Mouse (Mus musculus) left cerebral cortex, postnatal 14 days (tissue): Measurements from ENCODE around the gene Rag1. TPM values are rescaled to one million over a fixed set of nuclear protein-coding genes. Genes with fewer than 3 reads are reported as not detected.
A peak's percentile ranks its signal among the peaks of the same experiment; 100 is the strongest.

Experiments used
- DNase-seq, 2 experiments: peaks; one replicate each; pipeline ENCODE4 v3.0.0; 2021 to 2022; ENCODE audit warnings: low spot score in 2 of 2, mixed read lengths in 1 of 2
- intact Hi-C: fragments of 180-260 bp; cut with DNase I; formaldehyde crosslinking; loops from one replicate; pipeline ENCODE4 v1.15.1; 2025
- long read RNA-seq, 2 experiments: library from polyadenylated mRNA; stranded (forward); transcript quantifications; one replicate each; pipeline ENCODE4 v2.0.0; 2021
- total RNA-seq, 2 experiments: library from RNA; stranded (reverse); gene quantifications; 2 replicates each; pipeline ENCODE4 v1.2.3; 2021

The Rag1 gene
- total RNA-seq = under 1 TPM; 0.27 to 0.37 TPM
- long read RNA-seq, experiment 1 = 0 reads
- long read RNA-seq, experiment 2 = 0 reads

DNA sequence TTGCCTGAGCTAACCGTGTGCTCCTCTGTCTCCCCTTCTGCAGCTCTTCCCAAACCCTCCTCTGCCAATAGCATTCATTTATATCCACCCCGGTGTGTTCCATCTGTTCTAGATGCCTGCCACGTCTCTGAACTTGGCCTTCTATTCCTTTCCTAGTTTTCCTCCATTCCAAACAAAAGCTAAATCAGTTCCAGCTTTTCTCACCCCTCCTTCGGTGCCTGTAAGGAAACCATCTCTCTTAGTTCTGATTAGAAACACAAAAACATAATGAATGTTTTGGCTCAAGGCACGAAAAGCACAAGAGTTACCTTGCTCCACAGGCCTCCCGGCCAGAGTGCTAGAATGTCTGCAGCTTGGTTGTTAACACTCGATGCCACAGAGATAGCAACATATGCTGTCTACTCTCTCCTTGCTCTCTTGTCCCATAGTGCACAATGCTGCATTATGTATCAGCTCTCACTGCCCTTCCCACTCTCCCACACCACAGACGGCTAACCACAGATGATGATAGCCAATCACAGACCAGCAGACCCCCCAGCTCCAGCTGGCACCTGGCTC, at the start of gene Rag1, which contains the start of gene B230118H07Rik:
TSS of gene Rag1 (minus strand) at position 388 of the 558 bp plus-strand sequence.
TSS of gene B230118H07Rik (minus strand) at position 419 of the 558 bp plus-strand sequence.
- DNase-seq = no peak
- intact Hi-C loops = no loop called here

DNA sequence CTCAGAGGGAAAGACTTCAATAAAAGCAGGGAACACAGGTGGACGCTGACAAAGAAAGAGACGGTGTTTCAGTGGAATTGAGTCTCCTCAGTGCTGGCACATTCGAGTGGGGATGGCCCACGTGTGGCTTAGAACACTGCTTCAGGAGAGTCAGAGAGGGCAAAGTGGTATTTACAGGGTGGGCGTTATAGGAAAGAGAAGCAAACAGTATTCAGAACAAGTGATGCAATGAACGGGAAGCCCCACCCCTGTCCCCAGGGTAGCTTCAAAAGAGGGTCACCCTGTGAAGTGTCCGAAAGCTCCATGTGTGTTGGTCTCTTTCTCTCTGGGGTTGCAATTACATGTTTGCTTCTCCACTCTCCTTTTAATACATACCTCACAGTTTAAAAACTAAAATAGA, 46.3 kb upstream of the Rag1 start:
- DNase-seq = no peak
- intact Hi-C loops = no loop called here

DNA sequence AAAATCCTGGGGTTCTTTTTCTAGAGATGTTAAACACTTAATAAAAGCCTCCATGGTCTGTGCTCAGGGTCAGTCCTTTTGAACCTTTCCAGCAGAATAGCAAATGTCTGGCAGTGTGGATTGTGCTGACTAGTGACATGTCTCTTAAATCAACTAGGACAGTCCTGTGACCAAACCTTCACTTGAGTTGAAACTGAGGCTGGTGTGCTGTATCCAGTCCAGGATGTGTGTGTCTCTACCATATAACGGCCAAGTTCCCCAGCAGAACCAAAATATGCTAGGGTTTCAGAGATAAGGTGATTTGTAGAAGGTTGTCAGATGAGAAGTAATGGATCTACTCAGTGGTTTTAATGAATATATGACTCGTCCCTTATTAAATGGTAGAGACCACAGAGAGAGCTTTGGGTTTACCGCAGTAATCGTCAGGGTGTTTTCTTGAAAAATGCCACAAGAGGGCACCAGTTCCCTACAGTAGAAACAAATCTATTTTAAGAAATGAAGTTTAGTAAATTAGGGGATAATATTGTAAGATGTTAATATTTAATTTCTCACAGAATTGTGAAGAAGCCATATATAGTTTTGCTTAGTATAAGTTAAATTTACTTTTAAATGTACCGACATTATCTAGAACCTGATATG, 44.4 kb upstream of the Rag1 start:
- intact Hi-C loops = no loop called here
- peak; percentile 36 to 55 for DNase-seq

DNA sequence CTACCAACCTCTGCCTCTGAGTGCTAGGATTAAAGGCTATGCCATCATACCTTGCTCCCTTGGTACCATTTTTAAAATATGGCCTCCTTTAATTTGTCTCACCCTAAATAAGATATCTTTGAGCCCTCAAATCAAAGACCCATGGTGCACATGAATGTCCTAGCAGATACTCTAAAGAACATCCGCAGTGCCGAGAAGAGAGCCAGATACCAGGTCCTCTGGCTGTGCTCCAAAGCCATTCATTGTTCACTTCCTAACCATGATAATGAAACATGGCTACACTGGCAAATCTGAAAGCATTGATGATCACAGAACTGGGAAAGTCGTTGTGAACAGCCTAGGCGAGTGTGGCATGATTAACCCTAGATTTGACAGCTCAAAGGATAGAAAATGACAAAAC, 43.7 kb upstream of the Rag1 start:
- DNase-seq = no peak
- intact Hi-C loops = no loop called here

DNA sequence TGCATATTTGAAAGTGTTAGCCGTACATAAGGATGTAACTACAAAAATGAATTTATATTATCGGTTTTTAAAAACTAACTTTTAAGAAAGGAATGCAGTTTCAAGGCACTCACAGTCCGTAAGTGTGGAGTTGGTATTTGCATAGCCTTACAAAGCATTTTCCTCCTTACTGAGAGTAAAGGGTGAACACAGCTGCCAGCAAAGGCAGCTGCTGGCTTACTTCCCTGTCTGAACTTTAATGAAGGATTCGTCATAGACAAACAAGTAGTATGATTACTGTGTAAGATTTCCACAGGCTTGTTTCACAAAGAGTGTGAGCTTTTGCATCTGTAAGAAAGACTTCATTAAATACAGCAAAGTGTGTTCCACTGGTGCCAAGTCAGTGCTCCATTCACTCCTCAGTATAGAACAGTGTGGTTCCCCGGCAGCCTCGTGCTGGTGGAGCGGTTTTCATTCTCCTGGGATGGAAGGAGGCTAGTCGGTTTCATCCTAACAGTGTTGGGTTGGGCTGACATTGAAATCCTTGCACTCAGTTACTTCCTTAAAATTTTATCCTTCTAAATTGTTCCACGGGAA, 41.0 kb upstream of the Rag1 start:
- intact Hi-C loops = no loop called here

DNA sequence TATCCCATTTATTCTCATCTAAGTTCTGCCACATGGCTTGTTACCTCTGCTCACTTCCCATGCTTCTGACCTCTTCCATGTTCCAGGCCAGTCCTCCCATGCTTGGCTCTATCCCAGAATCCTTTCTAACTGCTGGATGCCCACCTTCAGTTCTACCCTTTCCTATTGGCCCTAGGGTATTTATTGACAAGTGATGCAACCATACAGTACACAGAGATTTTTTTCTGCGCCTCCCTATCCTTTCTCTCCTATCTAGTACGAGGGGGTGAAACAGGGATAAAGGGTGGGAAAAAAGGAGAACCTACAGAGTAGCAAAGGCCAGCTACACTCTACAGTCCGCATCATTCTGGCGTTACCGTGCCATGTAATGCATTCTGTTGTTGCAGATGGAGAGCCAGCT, 38.7 kb upstream of the Rag1 start:
- intact Hi-C loops = no loop called here
- DNase-seq = no peak

More for the DNA sequence above, 41.0 kb upstream of the Rag1 start:
- no peak for DNase-seq

DNA sequence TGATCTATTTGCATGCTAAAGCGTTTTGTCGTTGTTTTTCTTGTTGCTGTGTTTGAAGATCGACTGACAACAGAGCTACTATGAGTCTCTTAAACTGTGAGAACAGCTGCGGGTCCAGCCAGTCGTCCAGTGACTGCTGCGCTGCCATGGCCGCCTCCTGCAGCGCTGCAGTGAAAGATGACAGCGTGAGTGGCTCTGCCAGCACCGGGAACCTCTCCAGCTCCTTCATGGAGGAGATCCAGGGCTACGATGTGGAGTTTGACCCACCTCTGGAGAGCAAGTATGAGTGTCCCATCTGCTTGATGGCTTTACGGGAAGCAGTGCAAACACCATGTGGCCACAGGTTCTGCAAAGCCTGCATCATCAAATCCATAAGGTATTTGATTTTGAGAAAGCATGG, 35.1 kb upstream of the Rag1 start:
- peak in 1 of 2 experiments; percentile 22 for DNase-seq

DNA sequence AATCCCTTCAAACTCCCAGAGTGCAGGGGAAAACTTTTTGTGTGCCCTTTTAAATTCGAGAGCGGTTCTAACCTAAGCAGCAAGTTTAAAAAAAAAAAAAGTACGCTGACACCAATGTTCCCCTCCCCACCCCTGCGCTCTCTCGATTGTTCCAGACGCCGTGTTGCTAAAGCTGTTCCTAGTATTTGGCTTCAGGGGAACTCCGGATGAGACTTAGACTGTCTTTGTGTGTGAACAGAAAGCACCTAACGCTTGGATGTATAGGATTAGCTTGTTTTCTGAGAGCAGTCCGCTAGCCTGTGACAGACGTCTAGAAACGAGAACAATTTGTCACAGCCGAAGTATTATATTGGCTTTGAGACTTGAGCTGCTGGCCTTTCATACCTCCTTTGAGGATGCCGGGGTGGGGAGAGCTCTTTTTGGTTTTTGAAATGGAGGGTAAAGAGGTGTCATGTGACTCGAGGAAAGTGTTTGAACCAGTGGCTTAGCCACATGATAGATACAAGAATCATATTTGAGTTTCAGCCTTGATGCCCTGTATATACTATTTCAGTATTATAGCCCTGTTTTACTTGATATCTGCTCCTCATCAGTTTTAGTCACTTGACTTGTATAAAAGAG, 30.0 kb upstream of the Rag1 start:
- intact Hi-C loops = no loop called here
- no peak for DNase-seq

More for the DNA sequence above, 35.1 kb upstream of the Rag1 start:
- intact Hi-C loops = no loop called here

DNA sequence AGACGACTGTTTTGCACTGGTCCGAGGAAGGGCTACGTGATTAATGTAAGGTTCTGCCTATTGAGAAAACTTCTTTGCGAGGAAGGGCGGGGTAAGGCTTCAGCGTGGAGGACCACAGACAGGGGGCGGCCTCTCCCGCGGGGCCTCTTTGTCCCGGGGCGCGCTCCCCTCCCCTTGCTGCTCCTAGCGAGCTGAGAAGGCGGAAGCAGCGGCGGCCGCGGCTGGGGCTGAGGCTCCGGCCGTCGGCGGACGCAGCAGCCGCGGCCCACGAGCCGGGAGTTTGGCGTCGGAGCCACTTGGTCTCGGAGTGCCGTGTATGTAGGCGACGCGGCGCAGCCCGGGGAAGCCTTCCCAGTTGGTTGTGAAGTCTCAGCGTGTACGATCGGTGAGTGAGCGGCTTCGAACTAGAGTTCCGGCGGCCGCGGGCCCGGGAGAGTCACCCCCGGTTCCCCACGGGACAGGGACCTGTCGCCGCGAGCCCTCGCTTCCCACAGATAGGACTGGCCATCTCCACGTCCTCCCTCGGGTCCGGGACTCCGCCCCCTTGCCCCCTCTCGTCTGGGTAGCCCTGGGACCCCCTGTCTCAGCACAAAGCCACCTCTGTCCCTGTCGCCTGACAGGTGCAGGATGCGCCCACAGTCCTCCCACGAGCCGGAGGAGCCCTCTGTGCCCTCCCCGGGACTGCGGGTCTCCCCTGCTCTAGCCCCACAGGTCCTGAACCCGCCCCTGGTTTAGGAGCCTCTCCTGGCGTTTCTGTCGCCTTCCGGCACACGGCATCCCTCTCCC, 29.1 kb upstream of the Rag1 start, which contains the start of gene Traf6:
TSS of gene Traf6 (plus strand) at position 194 of the 786 bp plus-strand sequence.
- intact Hi-C loops = no loop called here
- peak; percentile 69 to 85 for DNase-seq

DNA sequence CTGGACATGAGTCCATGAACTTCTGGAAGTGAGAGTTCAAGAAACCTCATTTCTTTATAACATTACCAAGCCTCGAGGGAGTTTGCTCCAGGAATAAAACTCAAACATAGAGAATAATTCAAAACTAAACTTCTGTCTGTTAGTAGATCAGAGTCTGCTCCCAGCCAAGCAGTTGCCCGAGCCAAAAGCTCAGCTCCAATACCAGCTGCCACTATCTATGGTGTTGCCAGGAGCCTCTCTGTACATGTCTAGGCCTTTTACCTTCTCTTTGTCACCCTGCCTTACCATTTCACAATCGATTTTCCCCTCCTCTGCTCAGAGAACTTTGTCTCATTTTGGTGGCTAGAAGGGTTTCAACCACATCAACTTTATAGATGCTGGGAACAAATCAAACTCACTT, 24.2 kb upstream of the Rag1 start:
- DNase-seq = no peak
- intact Hi-C loops = no loop called here

DNA sequence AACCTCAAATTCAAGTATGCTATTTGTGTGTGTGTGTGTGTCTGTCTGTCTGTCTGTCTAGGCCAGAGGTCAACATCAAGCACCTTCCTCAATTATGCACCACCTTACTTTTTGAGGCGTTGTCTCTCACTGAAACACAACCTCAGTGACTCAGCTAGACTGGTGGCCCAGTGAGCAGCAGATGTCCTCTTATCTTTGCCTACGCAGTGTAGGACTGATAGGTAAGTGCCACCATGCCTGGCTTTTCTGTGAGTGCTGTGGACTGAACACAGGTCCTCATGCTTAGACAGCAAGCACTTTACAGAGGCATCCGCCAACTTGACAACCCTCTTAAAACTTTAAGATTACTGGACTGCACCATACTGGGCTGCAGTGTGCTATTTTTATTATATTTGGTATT, 19.4 kb upstream of the Rag1 start:
- intact Hi-C loops = no loop called here
- DNase-seq = no peak

DNA sequence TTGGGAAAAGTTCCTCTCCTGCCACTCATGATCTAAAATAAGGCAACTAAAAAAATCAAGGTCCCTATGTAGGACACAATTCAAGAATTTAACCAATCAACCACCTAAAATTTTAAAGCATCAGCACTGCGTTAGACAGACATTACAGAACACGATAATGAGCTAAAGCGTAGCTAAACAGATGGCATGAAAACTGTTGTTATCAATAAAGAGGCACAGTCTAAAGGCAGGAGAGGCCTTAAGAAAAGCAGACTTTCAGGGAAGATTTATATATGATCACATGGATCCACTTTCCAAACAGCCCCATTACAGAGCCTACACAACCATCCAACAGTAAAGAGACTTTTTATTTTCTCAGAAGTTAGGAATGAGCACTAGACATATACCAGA, 16.4 kb upstream of the Rag1 start:
- no peak for DNase-seq
- intact Hi-C loops = no loop called here

DNA sequence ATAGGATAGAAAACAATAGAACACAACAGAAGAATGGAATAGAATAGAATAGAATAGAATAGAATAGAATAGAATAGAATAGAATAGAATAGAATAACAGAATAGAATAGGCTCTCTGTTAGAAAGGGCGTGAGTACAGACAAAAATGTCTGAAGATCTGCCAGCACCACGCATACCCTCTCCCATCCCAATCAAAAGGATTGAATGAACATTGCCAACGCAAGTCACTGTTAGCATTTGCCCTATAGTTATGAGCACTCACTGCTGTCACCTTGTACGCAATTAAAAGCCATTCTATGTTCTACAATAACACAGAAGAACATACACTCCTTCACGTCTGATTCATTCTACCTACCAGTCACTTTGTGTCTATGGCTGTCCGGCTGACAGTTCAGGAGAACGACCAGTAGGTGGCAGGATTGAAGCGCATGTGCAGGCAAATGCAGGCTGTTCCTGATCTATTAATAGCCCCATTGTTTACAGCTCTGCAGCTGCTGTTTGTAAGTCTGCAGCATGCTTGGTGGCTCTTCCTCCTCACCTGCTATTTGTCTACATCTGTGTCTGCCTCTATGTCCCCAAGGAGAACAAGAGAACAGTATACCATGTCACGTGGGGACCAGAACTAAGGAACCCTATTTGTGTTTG, 15.9 kb upstream of the Rag1 start:
- intact Hi-C loops = no loop called here

DNA sequence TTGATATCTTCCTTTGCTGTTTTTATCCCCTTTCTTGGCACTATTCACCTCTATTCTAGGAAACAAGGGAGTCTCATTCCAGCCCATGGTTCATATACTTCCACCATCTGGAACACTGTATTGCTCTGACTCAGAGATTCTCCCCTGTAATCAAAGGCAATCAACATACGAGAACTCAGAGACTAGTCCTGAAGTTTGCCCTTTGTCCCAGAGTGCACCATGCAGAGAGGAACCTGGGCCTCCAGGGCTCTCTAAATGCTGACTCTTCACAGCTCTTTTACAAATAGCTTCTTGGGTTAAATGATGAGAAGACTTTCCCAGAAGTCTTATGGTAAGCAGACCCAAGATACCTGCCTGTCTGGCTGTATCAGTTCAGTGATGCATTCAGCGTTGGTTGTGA, 11.2 kb upstream of the Rag1 start:
- intact Hi-C loops = no loop called here
- no peak for DNase-seq

More for the DNA sequence above, 15.9 kb upstream of the Rag1 start:
- peak; percentile 79 to 86 for DNase-seq

DNA sequence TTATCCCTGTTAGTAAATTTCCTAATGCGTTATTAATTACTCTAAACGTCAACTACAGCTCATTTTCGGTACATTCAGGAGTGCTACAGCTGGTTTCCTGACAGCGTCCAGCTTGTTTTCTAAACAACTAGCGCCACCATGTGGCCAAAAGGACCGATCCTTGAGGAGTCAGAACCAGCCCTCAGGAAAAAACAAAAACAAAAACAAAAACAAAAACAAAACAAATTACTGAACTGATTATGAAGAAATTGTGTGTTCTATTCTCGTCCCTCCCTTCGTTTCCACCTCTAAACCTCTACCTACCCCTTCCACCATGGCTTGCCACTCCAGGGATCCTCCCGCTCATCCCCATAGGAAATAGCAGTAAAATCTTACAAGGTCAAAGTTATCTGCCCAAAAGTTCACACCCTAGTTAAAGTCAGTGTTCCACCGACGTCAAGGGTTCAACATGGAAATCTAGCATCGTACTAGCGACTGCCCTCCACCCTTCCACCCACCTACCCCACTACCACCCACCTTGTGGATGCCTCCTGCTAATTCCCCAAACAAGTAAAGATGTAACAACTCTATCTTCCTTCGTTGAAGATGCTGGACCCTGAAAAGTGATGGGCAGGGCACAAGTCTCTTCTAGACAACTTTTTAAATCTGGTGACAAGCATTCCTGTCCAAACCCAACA, 3.8 kb upstream of the Rag1 start:
- intact Hi-C loops = loop anchor here (2.0 to 5.0 kb wide), 2 partner anchors 54 to 181 kb away; no protein-coding TSS in a partner anchor

DNA sequence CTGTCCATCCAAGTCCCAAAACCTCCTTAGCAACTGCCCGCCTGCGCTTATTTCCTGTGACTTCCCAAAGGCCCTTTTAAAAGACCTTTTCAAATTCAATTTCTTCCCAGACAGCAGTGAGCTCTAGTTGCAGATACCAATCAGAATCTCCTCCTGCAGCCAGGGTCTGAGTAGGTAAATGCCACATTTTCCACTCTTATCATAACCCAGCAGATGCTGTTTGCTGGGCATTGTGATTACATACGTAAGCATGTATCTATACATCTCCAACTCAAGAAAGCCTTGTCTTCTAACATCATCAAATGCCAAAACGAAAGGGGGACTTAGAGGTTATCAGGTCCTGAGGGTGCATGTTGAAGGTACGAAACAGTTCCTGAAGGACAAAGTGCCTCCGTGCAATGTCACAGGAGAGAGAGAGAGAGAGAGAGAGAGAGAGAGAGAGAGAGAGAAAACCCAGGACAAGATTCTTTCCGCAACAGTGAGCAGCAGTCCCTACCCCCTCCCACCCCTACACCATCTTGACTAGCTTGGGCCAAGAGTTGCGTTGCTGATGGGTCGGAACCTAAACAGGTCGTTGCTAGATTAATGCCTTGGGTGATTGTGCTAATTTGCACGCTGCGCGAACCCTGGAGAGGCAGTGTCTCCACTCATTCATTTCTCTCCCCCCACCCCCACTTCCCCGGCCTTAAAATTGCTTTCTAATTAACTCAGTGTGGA, 3.1 kb upstream of the Rag1 start:
- no peak for DNase-seq
- intact Hi-C loops = loop anchor here (2.0 to 5.0 kb wide), 2 partner anchors 54 to 180 kb away; no protein-coding TSS in a partner anchor

More for the DNA sequence above, 3.8 kb upstream of the Rag1 start:
- peak; percentile 78 to 89 for DNase-seq

DNA sequence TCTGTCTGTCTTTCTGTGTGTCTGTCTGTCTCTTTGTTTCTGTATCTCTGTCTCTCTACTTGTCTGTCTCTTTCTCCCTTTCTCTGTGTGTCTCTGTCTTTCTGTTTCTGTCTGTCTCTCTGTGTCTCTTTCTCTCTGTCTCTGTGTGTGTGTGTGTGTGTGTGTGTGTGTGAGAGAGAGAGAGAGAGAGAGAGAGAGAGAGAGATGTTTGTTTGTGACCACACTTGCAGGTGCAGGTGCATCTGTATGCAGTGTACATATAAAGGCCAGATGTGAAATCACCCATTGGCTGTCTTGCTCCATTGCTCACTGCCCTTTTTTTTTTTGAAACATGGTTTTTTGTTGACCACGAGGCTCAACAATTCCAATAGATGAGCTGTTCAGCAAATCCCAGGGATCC, 1.1 kb upstream of the Rag1 start:
- no peak for DNase-seq
- intact Hi-C loops = loop anchor here (5.0 kb wide), 1 partner anchor 178 kb away; no protein-coding TSS in a partner anchor

DNA sequence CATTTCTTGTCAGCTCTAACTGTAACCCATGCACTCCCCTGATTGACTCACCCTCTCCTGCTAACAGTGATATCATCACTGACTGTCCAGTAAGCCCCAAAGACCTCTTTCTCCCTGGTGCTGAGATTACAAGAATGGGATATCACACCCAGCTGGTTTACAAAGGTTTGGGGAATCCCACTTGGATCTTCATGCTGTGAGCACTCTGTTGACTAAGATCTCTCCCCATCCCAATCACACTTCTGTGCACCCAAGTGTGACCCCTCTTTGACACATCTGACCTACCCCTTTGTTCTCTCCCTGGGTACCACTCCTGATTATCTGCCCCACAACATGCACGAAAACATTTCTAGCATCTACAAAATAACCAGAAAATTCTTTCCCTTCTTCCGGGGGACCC, 940 bp downstream of the Rag1 start:
- intact Hi-C loops = no loop called here
- DNase-seq = no peak
